In the genomic region with DNA sequence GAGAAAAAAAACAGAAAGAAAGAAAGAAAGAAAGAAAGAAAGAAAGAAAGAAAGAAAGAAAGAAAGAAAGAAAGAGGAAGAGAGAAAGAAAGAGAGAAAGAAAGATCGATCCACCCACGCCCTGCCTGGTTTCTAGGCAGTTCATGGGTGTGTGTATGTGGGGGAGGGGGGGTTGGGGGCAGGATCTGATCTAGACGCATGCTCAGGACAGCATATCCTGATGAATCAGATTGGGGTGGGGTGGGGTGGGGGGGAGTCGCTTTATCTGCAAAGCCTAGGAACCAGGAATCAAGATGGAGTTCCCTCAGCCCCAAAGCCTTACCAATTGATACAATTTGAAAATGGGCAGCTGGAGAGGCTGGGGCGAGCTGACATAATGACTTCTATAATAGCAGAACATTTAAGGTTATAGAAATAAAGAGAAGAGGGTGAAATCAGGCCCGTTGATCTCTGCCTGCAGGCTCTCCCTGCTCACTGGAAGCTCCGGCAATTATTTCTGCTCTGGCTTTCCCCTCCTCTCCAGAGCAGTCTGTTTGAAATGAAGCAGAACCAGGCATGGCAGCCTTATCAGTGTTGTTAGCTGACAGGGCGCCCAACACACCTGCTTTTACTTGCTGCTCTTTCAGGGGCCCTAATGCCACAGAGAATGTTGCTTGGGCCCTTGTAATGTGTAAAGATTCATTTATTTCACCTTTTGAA, we compare ENCODE assay signal across 12 mouse cellular contexts.
DNase-seq lines count a peak whose midpoint lies in the region; ATAC-seq lines count a peak whose summit lies in the region.
"Had no signal": no experiment of that assay in that cellular context is flagged by ENCODE, and none has a peak within 500 bp of the region (broad histone marks: within the 10 kb centered on the region; RNA-seq: fewer than 3 reads in every experiment).

No protein-coding gene starts in this region.

- no peak overlapping the region for H3K9ac ChIP-seq in heart, embryonic 11.5 days (ENCODE audit: low read depth, low read length)
- H3K9ac ChIP-seq in hindbrain, embryonic 16.5 days (ENCODE audit: low read depth, low read length), result no peak overlapping the region
- H3K9ac ChIP-seq: embryonic facial prominence, embryonic 13.5 days had no signal

- H3K4me1 ChIP-seq in heart, embryonic 11.5 days (ENCODE audit: control insufficient read depth, insufficient read depth, low read length), result peaks cover 41% of the 10 kb centered on the region
- H3K4me1 ChIP-seq in hindbrain, embryonic 16.5 days (ENCODE audit: control insufficient read depth, insufficient read depth, low read depth, low read length), result peaks cover 7% of the 10 kb centered on the region

- no peak overlapping the region for H3K4me3 ChIP-seq in heart, embryonic 11.5 days (ENCODE audit: low read depth, low read length)
- no peak overlapping the region for H3K4me3 ChIP-seq in hindbrain, embryonic 16.5 days (ENCODE audit: low read length)
- H3K4me3 ChIP-seq: embryonic facial prominence, embryonic 13.5 days; myocyte had no signal

- intact Hi-C loops in heart, postnatal 25 days (cut with DNase I), result loop anchor here (10.0 kb wide), 1 partner anchor 639 kb away; the partner anchor contains the start of gene Irx5

- WGBS in heart, embryonic 11.5 days (ENCODE audit: insufficient replicate concordance), result 21% methylated on average over 8 of the region's 8 CpGs
- WGBS in hindbrain, embryonic 16.5 days, result 47% methylated on average over 8 of the region's 8 CpGs

- ATAC-seq in heart, embryonic 11.5 days (replicated peaks; ENCODE audit: insufficient number of reproducible peaks, low FRiP score, low TSS enrichment), result no peak
- peak; percentile 46; the same call in 1 of the 2 replicates for ATAC-seq in hindbrain, embryonic 16.5 days

- no peak for DNase-seq in heart, postnatal 25 days (ENCODE audit: low spot score)
- DNase-seq in MN1 (ENCODE audit: low spot score), result peak; percentile 87
- peak; percentile 34 for DNase-seq in embryo, embryonic 9.5 days (ENCODE audit: extremely low spot score)
- DNase-seq in cerebellum, postnatal 14 days, result no peak
- no peak for DNase-seq in spleen, postnatal 36 days (ENCODE audit: low spot score in 2 of 2)
- no peak for DNase-seq in cerebellum, postnatal 25 days
- DNase-seq: right cerebral cortex, adult 18-20 months had no signal

- peak overlapping the region; percentile 39 for H3K4me2 ChIP-seq in heart, embryonic 11.5 days
- H3K4me2 ChIP-seq in hindbrain, embryonic 16.5 days (ENCODE audit: low read length), result no peak overlapping the region
- H3K4me2 ChIP-seq: embryonic facial prominence, embryonic 13.5 days had no signal

- no peaks in the 10 kb centered on the region for H3K9me3 ChIP-seq in heart, embryonic 11.5 days (replicated peaks; ENCODE audit: control insufficient read depth, low read length)
- H3K9me3 ChIP-seq in hindbrain, embryonic 16.5 days (ENCODE audit: control insufficient read depth, low read length), result no peaks in the 10 kb centered on the region
- H3K9me3 ChIP-seq: embryonic facial prominence, embryonic 13.5 days had no signal

- H3K27me3 ChIP-seq in heart, embryonic 11.5 days (ENCODE audit: control insufficient read depth, insufficient read depth, low read length), result no peaks in the 10 kb centered on the region
- H3K27me3 ChIP-seq in hindbrain, embryonic 16.5 days (replicated peaks; ENCODE audit: control insufficient read depth, insufficient read depth, low read length), result no peaks in the 10 kb centered on the region
- H3K27me3 ChIP-seq: CH12.LX had no signal

- H3K27ac ChIP-seq in heart, embryonic 11.5 days (ENCODE audit: low read depth, low read length), result peak overlapping the region; percentile 70
- H3K27ac ChIP-seq in hindbrain, embryonic 16.5 days (ENCODE audit: low read depth, low read length), result no peak overlapping the region
- H3K27ac ChIP-seq: embryonic facial prominence, embryonic 13.5 days had no signal

- H3K36me3 ChIP-seq in heart, embryonic 11.5 days (ENCODE audit: control insufficient read depth, insufficient read depth, low read length), result no peaks in the 10 kb centered on the region
- no peaks in the 10 kb centered on the region for H3K36me3 ChIP-seq in hindbrain, embryonic 16.5 days (ENCODE audit: control insufficient read depth, insufficient read depth, low read length)
- H3K36me3 ChIP-seq: embryonic facial prominence, embryonic 13.5 days had no signal

Comparison
In these comparisons a context has a peak if more than half of its experiments do, and no peak if none do; other contexts are left out.
1. DNase-seq: peak in MN1 (single experiment) and embryo, embryonic 9.5 days (single experiment); none in heart, postnatal 25 days (single experiment), cerebellum, postnatal 14 days (0 of 2), spleen, postnatal 36 days (0 of 2) and cerebellum, postnatal 25 days (0 of 2).